ENCODE assay signal across 8 mouse cellular contexts in the genomic region with DNA sequence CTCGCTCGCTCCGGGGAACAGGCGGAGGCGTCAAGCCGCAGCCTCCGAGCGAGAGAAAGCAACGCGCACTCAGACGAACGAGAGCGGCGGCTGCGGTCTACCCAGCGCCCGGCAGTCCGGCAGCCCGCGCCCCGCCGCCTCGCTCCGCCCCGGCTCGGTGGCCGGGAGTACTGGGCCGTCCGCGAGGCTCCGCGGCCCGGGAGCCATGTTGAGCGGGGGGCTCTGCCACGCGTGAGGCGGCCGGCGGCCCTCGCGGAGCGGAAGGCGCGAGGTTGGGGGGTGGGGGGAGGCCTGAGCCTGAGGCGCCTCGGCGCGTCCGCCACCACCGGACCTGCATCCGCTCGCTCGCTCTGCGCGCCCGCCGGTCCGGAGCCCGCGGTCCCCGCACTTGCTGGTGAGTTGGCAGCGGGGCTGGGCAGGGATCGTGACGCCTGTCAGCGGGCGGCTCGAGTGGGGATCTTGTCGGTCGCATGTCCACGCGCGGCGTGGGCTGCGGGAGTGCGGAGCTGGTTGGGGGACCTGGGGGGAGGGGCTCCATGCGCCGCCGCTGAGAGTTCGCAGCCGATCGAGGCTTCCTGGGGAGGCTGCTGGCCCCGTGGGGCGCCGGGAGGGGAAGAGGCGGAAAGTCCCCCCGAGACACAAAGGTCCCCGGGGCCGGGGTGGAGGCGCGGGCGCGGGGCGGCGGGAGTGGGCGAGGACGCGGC. TPM values are rescaled to one million over a fixed set of nuclear protein-coding genes. Genes with fewer than 3 reads are reported as not detected.
DNase-seq lines count a peak whose midpoint lies in the region; ATAC-seq and TF ChIP-seq lines count a peak whose summit lies in the region.

A gene (plus strand): TSS at position 69 of the 704 bp plus-strand sequence.

- no peak for TF ChIP-seq EP300 in MEL (IDR thresholded peaks at IDR 0.05; ENCODE audit: low read depth in 1 of 2, low read length in 2 of 2)

- H3K9me3 ChIP-seq in MEL (replicated peaks; ENCODE audit: insufficient read depth, low read length): no peaks in the 10 kb centered on the region
- H3K9me3 ChIP-seq in hindbrain, embryonic 14.5 days (ENCODE audit: control insufficient read depth, low read length): no peaks in the 10 kb centered on the region

- peaks cover 43% of the 10 kb centered on the region for H3K79me2 ChIP-seq in MEL (ENCODE audit: control insufficient read depth, insufficient read depth, low read length, poor library complexity)

- peak; percentile 55 for DNase-seq in MEL (ENCODE audit: low read depth, low spot score)
- peak; percentile 78 to 81 for DNase-seq in cerebellum, postnatal 14 days
- DNase-seq in frontal cortex, postnatal 36 days (ENCODE audit: low spot score in 2 of 2): peak; percentile 63 to 69
- peak; percentile 64 for DNase-seq in hindbrain, embryonic 14.5 days (ENCODE audit: low spot score)
- peak; percentile 50 to 65 for DNase-seq in left cerebral cortex, adult 18-20 months (ENCODE audit: low spot score in 2 of 2)
- peak; percentile 79 to 89 for DNase-seq in lung, postnatal 4 days
- peak; percentile 61 for DNase-seq in right cerebral cortex, adult 18-20 months
- peak; percentile 19 for DNase-seq in urinary bladder, postnatal 10 days (ENCODE audit: low spot score)

- H3K4me1 ChIP-seq in MEL (ENCODE audit: control insufficient read depth in 1 of 2, insufficient read depth in 2 of 2, low read length in 2 of 2): peaks cover 10 to 17% of the 10 kb centered on the region in 2 experiments
- H3K4me1 ChIP-seq in hindbrain, embryonic 14.5 days (replicated peaks; ENCODE audit: control insufficient read depth, insufficient read depth, low read length): peaks cover 24% of the 10 kb centered on the region

- peak within 1 kb of the TSS; percentile 90 for H3K27ac ChIP-seq in MEL (ENCODE audit: control insufficient read depth, low read depth, low read length)
- H3K27ac ChIP-seq in hindbrain, embryonic 14.5 days: peak within 1 kb of the TSS; percentile 99

- no peak for TF ChIP-seq RAD21 in MEL (IDR thresholded peaks at IDR 0.05; ENCODE audit: low read depth, low read length)

- ATAC-seq in hindbrain, embryonic 14.5 days (ENCODE audit: low FRiP score): peak; percentile 81

- under 1% methylated on average over 86 of the region's 97 CpGs for WGBS in hindbrain, embryonic 14.5 days

- TF ChIP-seq POLR2A in MEL (IDR thresholded peaks at IDR 0.05; ENCODE audit: control insufficient read depth in 1 of 2, insufficient read depth in 1 of 2, low read depth in 1 of 2, low read length in 2 of 2, poor library complexity in 1 of 2): peak in 1 of 2 experiments; percentile 61; a peak in 3 of 4 replicates

- H3K4me3 ChIP-seq in MEL (ENCODE audit: control insufficient read depth in 1 of 2, insufficient read depth in 1 of 2, low read depth in 2 of 2, low read length in 2 of 2): peak within 1 kb of the TSS; percentile 88 to 99
- H3K4me3 ChIP-seq in hindbrain, embryonic 14.5 days (replicated peaks; ENCODE audit: low read length): peak within 1 kb of the TSS; percentile 93

- no peak for TF ChIP-seq CTCF in MEL (IDR thresholded peaks at IDR 0.05 in 2 of 3, conservative IDR thresholded peaks at IDR 0.05 in 1 of 3; ENCODE audit: control insufficient read depth in 1 of 3, insufficient read depth in 1 of 3, low read depth in 2 of 3, low read length in 3 of 3, poor library complexity in 1 of 3, severe bottlenecking in 1 of 3)

- H3K9ac ChIP-seq in MEL (ENCODE audit: control insufficient read depth, low read depth, low read length, poor library complexity, severe bottlenecking): peak within 1 kb of the TSS; percentile 99
- H3K9ac ChIP-seq in hindbrain, embryonic 14.5 days: peak within 1 kb of the TSS; percentile 98

- H3K36me3 ChIP-seq in MEL (ENCODE audit: control insufficient read depth in 1 of 2, insufficient read depth in 2 of 2, low read length in 2 of 2): peaks cover 0 to 27% of the 10 kb centered on the region in 2 experiments; a peak in 3 of 4 replicates
- no peaks in the 10 kb centered on the region for H3K36me3 ChIP-seq in hindbrain, embryonic 14.5 days (replicated peaks; ENCODE audit: control insufficient read depth, insufficient read depth)

- H3K27me3 ChIP-seq in MEL (ENCODE audit: control insufficient read depth in 1 of 2, insufficient read depth in 2 of 2, low read length in 2 of 2): no peaks in the 10 kb centered on the region
- H3K27me3 ChIP-seq in hindbrain, embryonic 14.5 days (ENCODE audit: control insufficient read depth, insufficient read depth, low read length): no peaks in the 10 kb centered on the region

- peak within 1 kb of the TSS; percentile 76 for H3K4me2 ChIP-seq in hindbrain, embryonic 14.5 days (replicated peaks)

TF ChIP-seq in MEL, 35 proteins besides CTCF, POLR2A, EP300 and RAD21:
- TF ChIP-seq SIN3A (IDR thresholded peaks at IDR 0.05; ENCODE audit: low read length) (no peak), MAZ (IDR thresholded peaks at IDR 0.05; ENCODE audit: low read depth, low read length) (peak; percentile 14; the same call in 1 of the 2 replicates)

RNA-seq across cellular contexts. Expression of the gene that starts here (rescaled TPM):
- 25.6 and 28.9 TPM in 2 replicates for total RNA-seq in MEL (2012; rRNA removed)
- 100 to 1,000 TPM in 1 of 2 experiments, 10 to 100 TPM in 1; 32.9 to 155 TPM for polyA plus RNA-seq in MEL (2012; ENCODE audit: insufficient read depth in 1 of 2, insufficient read length in 2 of 2, low read depth in 1 of 2, low replicate concordance in 2 of 2, missing spikeins in 1 of 2)
- polyA plus RNA-seq in hindbrain, embryonic 14.5 days (2014; fragmentation: Nextera tagmentation; extraction: Ambion mirVana): 61.1 and 68.3 TPM in 2 replicates
- total RNA-seq in left cerebral cortex, adult 18-20 months (2021): 100 to 1,000 TPM; 220 to 224 TPM

Comparison
In these comparisons a context has a peak if more than half of its experiments do, and no peak if none do; other contexts are left out.
1. Peak in every context shown above with its lines: DNase-seq, ATAC-seq, H3K4me3 ChIP-seq and H3K27ac ChIP-seq.
2. DNase-seq: peak in every context shown above with its lines; median percentile 84 in lung, postnatal 4 days; 80 in cerebellum, postnatal 14 days; 66 in frontal cortex, postnatal 36 days; 64 in hindbrain, embryonic 14.5 days; 61 in right cerebral cortex, adult 18-20 months; 58 in left cerebral cortex, adult 18-20 months; 55 in MEL; 19 in urinary bladder, postnatal 10 days.